Mouse (Mus musculus) left cerebral cortex, adult 11 months (tissue): Measurements from ENCODE around the gene Tacc2.
A peak's percentile ranks its signal among the peaks of the same experiment; 100 is the strongest.

Experiments
- DNase-seq: peaks from one replicate; pipeline ENCODE4 v3.0.0; 2022; ENCODE audit warnings: low spot score

Gene Tacc2

DNA sequence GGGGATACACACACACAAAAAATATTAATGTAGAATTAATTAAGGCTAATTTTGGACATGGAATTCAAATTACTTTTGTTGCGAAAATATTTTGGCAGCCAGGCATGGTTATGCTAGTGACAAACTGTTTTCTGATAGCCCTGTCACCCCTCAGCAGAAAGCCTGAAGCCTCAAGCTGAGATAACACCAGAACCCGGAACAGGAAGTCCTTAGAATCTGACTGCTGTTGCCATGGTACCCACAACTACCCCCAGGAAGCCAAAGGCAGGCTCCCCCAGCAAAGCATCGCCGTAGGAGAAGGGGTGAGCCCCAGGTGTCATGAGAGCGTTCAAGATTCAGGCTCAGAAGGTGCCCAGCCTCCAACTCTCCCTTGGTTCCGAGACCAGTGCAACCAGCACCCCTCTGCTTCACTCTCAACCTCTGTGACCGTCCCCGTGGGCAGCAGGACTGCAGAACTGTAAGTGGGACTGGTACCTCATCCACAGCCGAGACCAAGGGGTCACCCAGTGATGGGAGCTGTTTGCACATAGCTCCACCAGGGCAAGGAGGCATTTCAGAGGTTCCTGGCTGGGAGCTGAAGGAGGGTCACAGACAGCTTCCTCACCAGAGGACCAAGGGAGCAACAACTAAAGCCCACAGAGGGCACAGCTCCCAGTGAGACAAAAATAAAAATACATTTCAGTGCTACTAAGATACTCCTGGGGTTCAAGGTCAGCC, 196.8 kb downstream of the Tacc2 start, which contains the start of gene Btbd16:
Btbd16 (plus strand) TSS at position 156 of the 717 bp plus-strand sequence.
- DNase-seq, result no peak

DNA sequence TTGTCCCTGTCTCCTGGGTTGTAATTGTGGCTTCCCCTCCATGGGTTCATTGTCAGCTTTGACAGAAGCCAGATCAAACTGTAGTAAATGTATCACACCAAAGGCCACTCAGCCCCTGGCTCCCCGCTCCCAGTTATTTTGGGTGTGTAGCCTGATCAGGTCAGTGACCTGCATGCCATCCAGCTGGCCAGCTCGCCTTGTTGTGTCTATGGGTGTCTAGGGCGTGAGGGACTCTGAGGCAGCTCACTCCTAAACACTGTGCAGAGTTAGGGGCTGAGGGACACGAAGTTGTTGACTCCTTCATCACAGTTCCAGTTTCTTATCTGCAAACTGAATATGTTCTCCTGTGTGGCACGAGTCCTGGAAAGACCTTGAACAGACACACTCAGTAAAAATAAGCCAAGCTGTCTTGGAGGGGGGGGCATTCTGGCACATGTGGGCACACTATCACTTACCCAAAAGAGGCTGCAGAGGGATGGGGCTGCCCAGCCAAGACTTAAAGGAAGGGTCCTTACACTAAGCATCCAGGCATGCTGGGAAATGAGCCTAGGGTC, 203.7 kb downstream of the Tacc2 start:
- no peak for DNase-seq

DNA sequence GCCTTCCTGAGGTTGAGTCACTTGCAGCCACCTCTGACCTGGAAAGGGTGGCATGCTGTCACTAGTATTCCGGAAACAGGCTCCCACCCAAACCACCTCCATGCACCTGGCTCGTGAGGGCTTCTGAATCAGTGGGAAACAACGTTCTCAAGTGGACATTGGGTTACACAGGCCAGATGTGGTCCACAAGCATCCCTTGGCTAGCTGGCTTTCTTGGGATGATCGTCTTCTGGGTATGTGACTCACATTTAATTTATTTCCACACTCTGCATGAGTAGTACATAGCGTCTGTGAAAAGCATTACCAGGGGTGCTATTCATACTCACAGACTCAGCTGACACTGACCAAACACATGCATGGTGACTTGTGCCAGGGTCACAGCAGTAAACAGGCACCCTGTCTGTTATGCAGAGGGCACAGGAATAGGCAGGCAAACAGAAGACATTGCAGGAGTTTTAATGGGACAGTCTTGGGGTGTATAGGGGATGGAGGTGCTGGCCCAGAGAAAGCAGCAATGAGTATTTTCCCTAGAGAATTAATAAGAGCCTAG, 205.3 kb downstream of the Tacc2 start:
- no peak for DNase-seq

DNA sequence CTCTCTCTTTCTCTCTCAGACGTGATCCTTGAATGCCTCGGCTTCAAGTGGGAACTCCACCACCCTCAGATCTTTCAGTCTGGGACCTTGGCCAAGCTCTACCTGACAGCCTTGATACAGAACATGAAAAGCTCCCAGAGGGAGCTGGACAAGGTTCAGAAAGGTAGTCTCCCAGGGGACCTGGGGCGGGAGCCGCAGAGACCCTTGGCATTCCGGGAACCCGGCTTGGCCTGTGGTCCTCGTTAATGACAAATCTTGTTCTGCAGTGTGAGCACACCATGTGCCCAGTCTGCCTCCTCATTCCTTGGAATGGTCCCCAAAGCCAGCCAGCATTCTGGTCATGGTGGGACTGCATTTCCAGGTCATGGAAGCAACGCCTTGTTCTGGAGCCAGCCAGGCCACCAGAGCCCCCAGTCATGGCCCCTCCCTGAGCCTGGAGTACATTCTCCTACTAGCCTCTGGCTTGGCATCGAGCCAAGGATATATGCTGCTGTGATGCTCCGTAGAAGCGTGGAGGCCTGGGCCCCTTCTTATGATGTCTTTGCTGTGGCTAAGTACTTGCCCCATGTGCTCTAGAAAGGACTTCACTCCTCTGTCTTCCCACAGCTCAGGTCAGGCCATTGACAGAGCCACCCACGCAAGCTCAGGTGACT, 208.8 kb downstream of the Tacc2 start:
- no peak for DNase-seq

DNA sequence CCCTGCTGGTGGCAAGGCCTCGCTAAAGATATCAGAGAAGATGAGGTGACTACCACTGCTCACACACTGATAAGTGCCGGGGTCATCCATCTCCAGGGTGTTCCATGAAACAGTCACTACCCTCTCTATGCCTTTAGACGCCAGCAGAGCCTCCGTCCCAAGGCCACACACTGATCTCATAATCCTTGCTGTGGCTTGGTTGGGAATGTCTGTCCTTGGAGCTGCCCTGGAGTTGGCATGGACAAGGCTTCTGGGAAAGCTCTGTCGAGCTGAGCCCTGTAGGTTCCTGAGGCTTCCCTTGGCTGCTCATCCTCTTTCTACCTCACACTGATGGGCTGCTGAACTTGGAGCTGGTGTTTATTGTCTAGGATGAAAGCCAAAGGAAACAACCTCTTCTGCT, 209.5 kb downstream of the Tacc2 start:
- no peak for DNase-seq

DNA sequence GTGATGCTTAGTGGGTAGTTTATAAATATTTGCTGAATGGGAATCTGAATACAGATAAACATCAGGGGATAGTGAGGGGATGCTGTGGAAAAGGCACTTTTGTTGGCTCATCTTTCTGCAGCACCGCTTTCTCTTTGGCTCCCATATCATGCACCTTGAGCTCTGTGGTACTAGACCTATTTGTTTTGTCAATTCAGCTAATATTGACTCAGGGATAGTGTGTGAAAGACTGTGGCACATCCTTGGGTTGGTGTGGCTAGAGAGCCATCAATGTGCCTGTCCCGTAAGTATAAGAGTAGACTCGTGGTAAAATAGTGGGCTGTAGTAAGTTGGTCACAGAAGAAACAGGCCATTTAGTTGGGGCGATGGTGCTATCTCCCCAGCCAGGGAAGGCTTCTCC, 210.3 kb downstream of the Tacc2 start:
- no peak for DNase-seq

DNA sequence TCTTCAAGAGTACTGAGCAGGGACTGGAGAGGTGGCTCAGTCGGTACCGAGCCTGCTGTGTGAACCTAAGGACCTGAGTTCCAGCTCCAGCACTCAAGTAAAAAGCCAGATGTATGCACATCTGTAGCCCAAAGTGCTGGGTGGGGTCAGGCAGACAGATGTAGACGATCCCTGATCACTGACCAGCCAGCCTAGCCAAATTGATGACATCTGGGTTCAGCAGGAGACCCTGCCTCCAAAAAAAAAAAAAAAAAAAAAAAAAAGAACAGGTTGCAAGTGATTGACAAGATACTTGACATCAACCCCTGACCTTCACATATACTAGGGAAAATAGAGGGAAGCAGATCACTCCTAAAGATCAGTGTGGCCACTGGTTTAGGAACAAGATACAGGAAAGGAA, 211.7 kb downstream of the Tacc2 start:
- no peak for DNase-seq

DNA sequence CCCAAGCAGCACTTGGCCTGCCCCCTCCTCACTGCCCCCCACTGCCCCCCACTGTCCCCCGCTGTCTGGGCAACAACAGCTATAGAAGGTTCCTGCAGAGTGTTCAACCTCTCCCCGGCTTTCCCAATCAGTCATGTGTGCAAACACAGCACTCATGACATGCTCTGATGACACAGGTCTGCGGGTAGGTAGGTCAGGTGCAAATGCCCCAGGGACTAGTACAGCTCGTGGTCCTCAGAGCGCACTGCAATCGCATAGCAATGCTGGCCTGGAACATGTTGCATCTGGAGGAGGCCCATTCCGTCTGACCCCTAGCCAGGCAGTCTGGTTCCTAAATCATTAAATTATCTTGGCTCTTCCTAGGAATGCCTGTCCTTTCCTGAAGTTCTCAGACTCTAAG, 212.2 kb downstream of the Tacc2 start:
- no peak for DNase-seq

DNA sequence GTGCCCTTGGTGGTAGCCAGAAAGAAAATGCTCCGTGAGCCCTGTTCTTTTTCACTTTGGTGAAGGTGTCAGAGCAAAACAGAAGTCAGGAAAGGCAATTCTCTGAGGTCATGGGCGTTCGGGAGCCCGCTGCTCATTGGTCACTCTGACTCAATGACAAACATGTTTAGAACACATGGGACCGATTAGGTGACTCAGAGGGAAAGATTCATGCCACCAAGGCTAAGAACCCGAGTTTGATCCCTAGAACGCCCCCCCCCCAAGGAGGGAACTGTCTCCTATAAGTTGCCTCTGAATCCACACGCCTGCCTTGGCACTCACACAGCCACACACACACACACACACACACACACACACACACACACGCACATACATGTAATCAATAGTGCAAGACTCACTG, 216.4 kb downstream of the Tacc2 start:
- DNase-seq, result no peak

DNA sequence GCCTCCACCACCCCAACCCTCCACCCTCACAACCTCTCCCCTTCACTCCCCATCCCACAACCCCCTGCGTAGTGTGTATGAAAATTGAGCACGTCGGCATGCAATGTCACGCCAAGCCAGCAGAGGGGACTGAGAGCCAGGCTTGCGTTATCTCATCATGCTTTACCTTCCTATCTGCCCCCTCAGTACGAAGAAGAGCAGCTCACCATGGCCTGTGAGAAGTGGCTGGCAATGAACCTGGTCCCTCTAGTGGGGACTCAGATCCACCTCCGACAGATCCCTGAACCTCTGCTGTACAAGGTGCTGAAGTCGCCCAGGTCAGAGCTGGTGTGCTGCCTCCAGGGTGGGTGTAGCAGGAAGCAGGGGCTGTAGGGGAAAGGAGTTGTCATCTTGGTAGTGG, 219.5 kb downstream of the Tacc2 start:
- DNase-seq, result no peak

DNA sequence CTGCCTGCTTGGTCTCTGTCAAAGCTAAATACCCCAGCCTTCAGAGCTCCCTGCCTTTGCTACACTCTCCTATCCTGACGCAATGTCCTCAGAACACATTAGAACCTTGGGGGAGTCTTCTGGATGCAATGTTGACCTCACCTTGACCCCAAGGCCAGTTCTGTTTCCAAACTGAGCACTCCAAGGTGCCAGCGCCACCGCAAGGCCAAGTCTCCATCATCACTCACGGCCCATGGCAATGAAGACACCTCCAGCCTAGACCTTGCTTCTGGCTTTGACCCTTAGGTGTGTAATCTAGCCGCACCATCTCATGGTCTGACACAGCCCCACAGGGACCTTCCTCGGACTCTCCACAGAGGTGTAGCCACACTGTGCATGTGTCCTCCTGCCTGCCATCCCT, 220.3 kb downstream of the Tacc2 start:
- DNase-seq, result no peak

DNA sequence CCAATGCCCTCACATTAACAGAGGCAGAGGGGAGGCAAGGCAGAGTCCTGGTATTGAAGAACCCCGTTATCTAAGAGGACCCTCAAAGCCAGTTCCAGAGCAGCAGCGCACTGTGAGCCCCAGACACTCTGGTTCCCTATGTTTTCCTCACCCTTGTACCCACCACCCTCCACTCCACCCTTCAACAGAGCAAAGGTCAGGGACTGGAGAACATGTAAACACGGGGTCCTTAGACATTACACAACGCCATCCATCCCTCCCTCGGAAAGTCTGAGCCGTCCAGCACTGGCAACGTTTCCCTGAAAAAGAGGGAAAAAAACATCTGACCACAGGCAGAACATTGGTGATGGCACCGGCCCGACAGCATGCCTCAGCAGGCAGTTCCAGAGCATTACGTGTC, 222.2 kb downstream of the Tacc2 start:
- no peak for DNase-seq

DNA sequence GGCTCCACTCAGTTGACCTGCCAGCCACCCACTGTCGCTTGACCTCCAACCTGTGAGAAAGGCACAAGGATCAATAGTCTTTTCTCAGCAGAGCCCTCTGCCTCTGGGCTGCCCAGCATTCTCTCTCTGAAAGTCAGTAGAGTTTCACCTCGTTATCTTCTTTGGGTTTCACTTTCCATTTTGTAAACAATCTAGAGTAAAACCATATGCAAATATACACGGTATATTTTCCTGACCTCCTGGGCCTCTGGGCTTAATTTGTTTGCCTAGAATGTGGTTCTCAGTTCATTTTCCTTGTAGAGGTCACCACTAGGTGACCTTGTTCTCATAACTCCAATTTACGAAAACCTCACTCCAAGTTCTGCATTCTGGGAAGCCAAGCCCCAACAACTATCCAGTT, 223.4 kb downstream of the Tacc2 start:
- DNase-seq, result no peak

DNA sequence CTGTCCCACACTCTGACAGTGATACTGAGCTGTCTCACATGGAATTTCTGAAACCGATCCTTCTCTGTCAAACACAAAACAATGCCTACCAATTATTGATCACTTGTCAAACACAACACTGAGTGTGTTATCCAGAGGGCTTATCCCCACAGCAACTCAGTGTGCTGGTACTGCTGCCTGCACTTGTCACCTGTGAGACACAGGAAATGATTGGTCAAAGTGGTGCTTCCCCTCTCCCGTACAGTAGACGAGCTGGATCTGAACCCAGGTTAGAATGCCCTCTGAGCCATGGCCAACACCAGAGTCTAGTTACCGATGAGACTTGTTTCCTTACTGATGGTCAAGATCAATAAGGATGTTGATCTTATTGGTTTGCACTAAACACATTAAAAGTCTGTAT, 224.6 kb downstream of the Tacc2 start:
- DNase-seq, result no peak

DNA sequence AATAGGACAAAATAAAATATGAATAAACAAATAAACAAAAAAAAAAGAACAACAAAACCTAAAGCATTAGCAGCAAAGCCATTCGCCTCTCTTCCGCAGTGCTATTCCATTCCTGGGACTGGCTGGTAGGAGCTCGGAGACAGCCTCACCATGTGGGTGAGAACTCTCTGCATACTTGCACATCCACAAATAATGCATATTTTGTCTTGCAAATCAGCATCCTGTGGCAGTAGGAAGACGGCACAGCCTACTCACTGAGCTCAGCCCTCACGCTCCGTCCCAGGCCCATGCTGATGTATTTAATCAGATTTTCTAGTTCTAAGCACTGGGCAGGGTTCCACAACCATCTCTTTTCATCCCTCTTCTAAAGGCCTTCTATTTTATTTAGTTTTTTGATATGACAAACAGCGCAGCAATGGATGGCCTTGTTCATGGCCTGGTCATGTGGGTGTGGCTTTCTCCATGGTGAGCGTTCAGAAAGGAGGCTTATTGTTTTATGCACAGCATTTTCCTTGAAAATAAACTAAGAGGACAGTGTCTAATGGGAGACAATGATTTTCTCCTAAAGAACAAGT, 226.1 kb downstream of the Tacc2 start:
- DNase-seq, result no peak

DNA sequence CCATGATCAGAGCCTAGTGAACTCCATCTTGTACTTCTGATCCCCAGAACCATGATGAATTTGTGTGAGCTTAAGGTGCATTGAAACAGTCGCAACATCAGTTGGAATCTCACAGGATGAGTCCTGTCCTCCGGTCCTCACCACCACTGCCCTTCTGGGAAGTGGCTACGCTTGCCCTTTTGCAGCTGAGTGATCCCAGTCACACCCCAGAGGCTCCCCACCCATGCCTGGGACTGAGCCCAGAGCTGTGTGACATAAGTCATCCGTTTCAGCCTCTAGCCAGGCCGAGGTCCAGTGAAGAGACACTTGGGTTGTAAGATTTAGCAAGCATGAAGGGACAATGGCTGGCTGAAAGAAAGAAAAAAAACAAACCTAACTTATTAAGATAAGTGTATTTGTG, 227.8 kb downstream of the Tacc2 start:
- no peak for DNase-seq

DNA sequence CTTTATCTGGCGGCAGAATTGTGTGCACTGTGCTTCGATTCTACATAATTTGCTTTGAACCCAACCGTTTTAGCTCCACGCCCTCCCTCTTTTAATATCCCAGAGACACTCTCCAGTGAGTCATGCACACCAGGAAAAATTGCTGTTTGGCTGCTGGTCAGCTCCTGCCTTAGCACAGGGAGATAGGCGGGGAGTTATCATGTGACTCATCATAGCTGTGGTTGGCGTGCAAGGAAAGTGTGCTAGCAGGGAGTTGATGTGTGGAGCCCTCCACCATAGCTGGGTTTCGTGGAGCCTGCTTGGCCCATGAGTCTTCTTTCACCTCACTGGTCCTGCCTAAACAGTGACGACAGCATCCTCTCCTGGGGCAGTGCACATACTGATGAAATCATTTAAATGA, 230.5 kb downstream of the Tacc2 start:
- DNase-seq, result peak; percentile 52

DNA sequence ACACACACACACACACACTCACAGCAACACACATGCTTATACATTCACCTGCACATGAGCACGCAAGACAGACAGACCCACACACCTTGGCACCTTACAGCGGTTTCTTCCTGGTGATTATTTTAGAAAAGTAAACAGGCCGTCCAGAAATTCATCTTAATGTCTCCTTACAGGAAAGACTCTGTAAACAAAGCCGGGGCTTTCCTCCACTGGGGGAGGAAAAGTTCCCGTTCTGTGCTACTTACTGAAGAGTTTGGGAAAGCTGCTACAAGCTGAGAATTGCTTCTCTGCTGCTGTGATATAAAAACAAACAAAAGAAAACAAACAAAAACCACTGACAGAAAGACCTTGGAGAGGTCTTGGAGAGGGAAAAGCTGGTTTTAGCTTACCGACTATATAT, 231.5 kb downstream of the Tacc2 start:
- DNase-seq, result no peak

DNA sequence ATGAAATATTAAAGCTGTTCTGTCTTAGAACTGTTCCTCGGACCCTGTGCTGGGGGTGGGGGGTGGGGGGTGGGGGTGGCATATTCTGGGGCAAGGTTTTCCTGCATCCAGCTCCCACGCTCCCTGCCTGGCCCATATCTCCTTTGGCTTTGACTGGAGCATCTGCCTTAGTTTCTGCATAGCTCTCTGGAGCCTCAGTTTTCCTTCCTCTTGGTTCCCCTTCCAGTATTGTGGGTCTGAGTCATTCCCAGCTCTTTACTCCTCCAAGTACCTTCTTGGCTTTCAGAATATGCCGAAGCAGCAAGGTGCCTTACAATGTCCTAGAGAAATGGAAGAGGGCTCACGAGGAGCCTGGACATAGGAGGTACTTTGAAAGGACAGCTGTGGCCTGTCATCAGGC, 233.0 kb downstream of the Tacc2 start:
- no peak for DNase-seq

DNA sequence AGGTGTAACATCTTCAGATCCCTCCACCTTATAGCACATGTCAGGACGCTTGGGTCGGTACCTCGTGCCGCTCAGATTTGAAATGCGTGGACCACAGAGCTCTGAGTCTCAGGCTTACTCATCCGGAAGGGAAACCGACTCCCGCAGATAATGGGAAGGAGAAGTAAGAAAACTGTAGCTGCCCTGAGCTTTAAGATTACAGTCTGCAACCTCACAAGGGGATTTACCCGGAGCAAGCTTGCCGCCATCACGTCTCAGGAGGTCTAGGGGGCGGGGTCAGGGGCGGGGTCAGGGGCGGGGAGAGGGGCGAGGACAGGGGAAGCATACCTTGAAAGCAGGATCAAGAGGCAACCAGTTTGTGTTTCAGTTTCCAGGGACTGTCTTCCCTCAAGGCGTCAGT, 235.2 kb downstream of the Tacc2 start:
- DNase-seq, result no peak
